Mouse (Mus musculus): ENCODE measurements around the gene Spats2.
"Not testable (repeated sequence)": the region's sequence is repeated elsewhere in the genome, so short reads cannot be mapped to it uniquely, and the experiment has no call there.

Gene Spats2

GRCm38 (mm10) chr15:99125711-99126080 lies at the start of gene Spats2:
Gene Spats2 (plus strand): TSS chr15:99125916.
- in situ Hi-C loops (cut with MboI, MseI) = no loop called here

DNA sequence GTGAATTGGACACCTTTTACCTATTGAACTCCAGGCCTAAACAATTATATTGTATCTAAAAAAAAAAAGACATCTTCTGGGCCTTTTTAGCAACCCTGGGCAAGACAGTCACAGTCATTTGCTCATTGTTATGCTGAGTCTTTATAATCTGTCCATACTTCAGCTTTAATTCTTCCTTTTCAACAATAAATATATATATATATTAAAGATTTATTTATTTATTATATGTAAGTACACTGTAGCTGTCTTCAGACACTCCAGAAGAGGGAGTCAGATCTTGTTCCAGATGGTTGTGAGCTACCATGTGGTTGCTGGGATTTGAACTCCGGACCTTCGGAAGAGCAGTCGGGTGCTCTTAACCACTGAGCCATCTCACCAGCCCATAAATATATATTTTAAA lies 49.7 kb upstream of the Spats2 start:
- in situ Hi-C loops (cut with MboI, MseI) = not testable (repeated sequence)

- in situ Hi-C loops (cut with MboI, MseI) = no loop called here
Measured at GRCm38 (mm10) chr15:99078181-99078910, 47.4 kb upstream of the Spats2 start.

- in situ Hi-C loops (cut with MboI, MseI) = no loop called here
Measured at GRCm38 (mm10) chr15:99079804-99080203, 45.9 kb upstream of the Spats2 start.

DNA sequence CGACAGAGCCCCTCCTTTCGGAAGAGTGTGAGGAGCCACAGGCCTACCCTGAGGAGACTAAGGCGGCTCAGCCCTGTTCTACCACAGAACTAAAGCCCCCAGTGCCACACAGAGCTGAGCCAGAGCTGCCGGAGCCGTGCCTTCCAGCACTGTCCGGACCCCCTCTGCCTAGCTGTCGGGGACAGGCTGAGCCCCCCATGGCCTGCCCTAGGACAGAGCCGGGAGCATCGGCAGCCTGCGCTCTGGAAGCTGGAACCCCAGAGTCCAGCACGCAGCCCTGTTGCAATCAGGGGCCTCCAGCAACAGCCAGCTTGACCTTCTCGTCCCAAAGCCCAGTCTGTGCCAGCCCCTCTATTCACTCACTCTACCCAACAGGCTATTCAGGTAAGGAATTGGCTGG lies 43.4 kb upstream of the Spats2 start:
- in situ Hi-C loops (cut with MboI, MseI) = no loop called here

DNA sequence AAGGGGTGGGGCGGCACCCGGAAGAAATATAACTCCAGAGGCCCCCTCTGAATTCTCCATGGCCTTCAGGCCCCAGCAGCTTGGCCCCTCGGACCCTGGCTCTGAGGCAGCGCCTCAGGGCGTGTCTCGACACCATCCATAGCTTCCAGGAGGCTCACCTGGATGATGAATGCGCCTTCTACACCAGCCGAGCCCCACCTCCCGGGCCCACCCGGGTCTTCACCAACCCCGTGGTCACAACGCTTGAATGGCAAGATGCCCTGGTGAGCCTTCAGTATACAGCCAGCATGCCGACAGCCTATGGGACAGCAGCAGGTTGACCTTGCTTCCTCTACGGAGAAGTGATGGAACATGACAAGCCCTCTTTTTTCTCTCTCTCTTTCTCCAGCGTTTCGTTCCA lies 42.9 kb upstream of the Spats2 start:
- in situ Hi-C loops (cut with MboI, MseI) = no loop called here

DNA sequence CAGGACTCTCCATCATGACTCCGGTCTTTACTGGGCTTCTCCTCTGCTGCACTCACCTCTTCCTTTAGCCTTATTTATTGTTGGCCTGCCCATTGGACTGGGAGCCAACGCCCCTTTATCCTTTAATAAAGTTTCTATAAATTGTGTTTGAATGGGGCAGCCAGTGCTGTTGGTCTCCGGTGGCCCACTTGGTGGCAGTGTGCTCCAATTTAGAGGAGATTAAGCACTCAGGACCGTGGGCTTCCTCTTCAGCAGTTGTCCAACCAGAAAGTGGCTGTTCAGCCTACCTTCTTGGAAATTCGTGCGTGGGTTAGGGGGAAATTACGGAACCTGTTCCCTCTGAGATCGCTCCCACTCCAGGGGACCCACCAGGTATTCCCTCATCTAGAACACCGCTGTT lies 42.5 kb upstream of the Spats2 start:
- in situ Hi-C loops (cut with MboI, MseI) = no loop called here

DNA sequence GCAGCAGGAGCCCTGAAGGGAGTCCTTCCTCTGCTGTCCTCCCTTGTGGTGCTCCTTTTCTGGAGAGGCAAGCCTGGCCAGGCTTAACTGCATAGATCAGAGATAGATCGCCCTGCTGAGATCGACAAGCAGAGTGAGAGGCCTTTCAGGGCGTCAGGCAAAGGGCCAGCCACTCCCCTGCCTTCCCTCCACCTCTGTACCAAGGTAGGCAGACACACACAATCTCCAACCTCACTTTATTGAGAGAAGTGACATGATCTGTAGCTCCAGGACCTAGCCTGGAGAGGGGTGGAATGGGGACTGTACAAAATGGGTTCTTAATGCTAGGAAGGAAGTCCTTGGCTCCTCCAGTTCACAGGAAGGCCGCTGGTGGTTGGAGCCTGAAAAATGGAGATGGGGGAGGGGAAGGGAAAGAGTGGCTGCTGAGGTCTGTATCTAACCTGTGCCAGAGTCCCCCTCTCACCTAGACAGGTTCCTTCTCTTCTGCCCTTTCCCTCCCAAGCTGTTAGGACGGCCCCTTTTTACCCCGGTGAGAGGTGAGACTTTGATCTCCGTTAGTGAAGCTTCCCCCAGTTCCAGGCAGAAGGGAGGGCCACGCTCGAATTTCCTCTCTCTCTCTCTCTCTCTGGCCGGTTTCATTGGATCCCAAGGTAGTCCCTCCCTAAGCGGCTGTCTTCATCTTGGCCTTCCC lies 41.7 kb upstream of the Spats2 start:
- in situ Hi-C loops (cut with MboI, MseI) = no loop called here

GRCm38 (mm10) chr15:99084618-99085017 lies 41.1 kb upstream of the Spats2 start:
- in situ Hi-C loops (cut with MboI, MseI) = no loop called here

- in situ Hi-C loops (cut with MboI, MseI) = no loop called here
Measured at GRCm38 (mm10) chr15:99085997-99086396, 39.7 kb upstream of the Spats2 start.

GRCm38 (mm10) chr15:99087253-99088075 lies 38.3 kb upstream of the Spats2 start, which contains the start of gene C1ql4:
Gene C1ql4 (minus strand): TSS chr15:99087817.
- in situ Hi-C loops (cut with MboI, MseI) = no loop called here

DNA sequence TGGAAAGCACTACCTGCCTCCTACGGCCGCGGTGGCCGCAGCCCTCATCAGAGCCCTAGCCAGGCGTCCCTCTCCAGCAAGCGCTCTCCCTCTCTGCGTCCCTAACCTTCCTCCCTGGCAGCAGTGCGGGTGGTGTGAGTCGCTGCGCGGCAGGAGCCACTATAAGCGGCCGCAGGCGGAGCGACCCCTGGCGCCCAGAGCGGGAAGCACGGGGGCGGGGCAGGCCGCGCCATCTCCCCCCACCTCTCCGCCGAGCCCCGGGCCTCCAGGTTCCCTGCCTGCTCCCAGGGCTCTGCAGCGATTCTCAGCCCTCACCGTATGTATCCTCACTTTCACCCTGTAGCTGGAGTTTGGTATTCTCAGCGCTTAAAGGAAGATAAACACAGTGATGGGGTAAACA lies 37.4 kb upstream of the Spats2 start:
- in situ Hi-C loops (cut with MboI, MseI) = no loop called here

- in situ Hi-C loops (cut with MboI, MseI) = no loop called here
Measured at GRCm38 (mm10) chr15:99089069-99089468, 36.6 kb upstream of the Spats2 start.

DNA sequence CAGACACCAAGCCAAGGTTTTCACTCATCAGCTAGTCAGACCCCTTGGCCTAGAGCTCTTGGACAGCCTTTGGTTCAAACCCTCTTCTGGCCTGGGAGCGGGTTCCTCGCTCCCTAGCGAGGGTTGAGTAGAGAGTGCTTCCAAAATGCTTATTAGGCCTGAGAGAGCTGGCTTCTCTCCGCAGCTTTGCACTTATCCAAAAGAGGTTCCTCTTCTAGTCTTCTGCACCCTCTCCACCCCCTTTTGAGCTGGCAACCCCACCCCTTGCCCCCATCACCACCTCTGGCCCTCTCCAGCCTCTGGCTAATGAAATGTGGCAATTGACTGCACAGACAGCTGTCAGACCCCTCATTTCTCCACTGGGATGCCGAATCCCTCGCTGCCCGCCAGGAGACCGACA lies 32.8 kb upstream of the Spats2 start, which contains the start of gene Dnajc22:
Gene Dnajc22, plus strand, starts transcription at position 301 of the 400 bp plus-strand sequence.
- in situ Hi-C loops (cut with MboI, MseI) = no loop called here

- in situ Hi-C loops (cut with MboI, MseI) = no loop called here
Measured at GRCm38 (mm10) chr15:99093291-99094258, 32.1 kb upstream of the Spats2 start.

- in situ Hi-C loops (cut with MboI, MseI) = no loop called here
Measured at GRCm38 (mm10) chr15:99094631-99095270, 31.0 kb upstream of the Spats2 start.

DNA sequence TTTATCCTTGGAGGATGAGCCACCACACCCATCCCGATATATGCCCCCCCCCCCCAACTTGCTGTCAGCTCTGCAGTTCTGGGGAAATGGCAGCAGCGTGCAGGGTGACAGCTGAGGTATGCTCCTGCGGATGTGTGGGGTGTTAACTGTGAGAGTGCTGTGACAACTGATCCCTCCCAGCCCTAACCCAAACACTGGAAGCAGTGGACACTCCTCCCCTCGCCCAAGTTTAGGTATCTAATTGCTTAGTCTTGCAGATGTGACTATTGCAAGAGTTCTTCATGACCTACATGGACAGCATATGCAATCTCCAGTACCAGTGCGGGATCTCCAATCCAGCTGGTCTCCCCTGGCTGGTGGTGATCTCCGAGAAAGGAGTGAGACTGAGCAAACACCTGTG lies 30.4 kb upstream of the Spats2 start:
- in situ Hi-C loops (cut with MboI, MseI) = no loop called here

DNA sequence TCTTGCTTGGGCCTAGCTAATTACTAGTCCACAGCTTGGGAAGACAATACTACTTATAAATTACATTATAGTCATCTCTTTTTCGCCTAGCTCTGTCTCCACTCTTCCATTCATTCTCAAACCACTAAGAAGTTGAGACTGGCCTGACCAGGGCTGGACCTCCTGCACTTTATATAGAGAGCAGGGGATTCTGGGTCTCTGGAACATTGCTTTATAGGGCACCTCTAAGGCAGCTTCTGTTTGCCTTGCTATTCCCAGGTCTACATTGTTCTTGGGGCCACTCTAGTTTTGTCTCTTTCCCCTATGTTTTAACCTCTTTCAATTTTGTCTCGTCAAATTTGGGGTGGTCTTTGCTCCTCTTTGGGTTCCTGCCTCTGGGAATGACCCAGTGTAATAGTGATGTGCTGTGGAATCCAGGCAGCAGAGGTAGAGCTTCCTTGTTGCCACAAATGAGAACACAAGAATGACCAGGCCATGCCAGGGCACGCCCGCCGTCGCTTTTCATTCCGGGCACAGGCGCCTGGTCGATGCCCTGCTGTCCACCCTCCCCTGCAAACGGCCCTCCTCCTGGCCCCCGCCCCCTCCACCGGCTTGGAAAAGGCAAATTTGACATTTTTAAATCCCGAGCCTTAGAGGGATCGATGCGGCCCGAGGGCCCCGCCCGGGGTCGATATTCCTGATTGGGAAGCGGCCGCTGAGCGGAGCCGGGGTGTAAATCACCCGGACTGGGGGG lies 29.5 kb upstream of the Spats2 start:
- in situ Hi-C loops (cut with MboI, MseI) = no loop called here

DNA sequence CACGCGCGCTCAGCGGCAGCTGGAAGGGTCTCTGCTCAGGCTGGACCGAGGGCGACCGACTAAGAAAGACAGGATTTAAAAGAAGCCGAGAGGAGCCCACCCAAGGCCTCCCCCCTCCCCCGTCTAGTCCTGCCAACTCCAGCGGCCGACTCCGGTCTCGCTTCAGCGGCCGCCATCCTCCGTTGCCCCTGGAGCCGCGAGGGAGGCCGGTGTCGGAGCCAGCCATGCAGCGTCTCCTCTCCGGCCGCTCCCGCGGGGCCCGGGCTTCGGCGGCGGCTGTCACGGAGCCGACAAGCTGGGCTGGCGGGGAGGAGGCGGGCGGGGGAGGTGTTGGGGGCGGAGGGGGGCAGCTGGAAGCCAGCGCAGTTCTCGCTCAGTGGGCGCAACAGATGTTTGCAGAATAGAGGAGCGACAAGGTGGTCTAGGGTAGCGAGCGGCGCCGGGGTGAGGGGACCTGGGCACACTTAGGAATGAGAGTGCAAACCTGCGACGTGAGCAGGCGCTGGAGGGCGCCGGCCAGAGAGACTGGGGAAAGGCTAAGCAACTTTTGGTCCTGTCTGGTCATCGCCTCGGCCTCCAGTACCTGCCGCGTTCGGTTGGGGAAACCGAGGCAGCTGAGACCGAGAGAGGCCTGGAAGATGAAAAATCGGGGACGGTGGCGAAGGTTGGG lies 28.8 kb upstream of the Spats2 start:
- in situ Hi-C loops (cut with MboI, MseI) = no loop called here

Measured in regulatory T cell (primary cell).